Mouse (Mus musculus) liver, adult 2 months (tissue): ENCODE results near the gene Smad3.

Source experiments
- CTCF ChIP-seq: fragments of 200-500 bp; IDR thresholded peaks from 2 replicates; pipeline ENCODE4 v1.5.1; 2011; ENCODE audit warnings: low read depth, low read length, control low read depth
- POLR2A ChIP-seq: fragments of 200-500 bp; IDR thresholded peaks from 2 replicates; pipeline ENCODE4 v1.6.1; 2011; ENCODE audit warnings: low read length, control low read depth; ENCODE audit not compliant: insufficient read depth; ENCODE audit errors: extremely low read depth

GRCm38 (mm10) chr9:63623895-63624569 lies 133.8 kb downstream of the Smad3 start:
- TF ChIP-seq CTCF (0 out of 2 replicates have a peak, but pooled peaks have one; percentile 4), POLR2A (no peak)
